In genomic region chr16:17524156-17524555, GRCm38 (mm10) we compare ENCODE assay signal across 22 mouse cellular contexts. TPM values are rescaled to one million over a fixed set of nuclear protein-coding genes. Genes with fewer than 3 reads are reported as not detected.
A peak's percentile ranks its signal among the peaks of the same experiment; 100 is the strongest.
DNase-seq lines count a peak whose midpoint lies in the region; ATAC-seq lines count a peak whose summit lies in the region.
"Had no signal": no experiment of that assay in that cellular context is flagged by ENCODE, and none has a peak within 500 bp of the region (broad histone marks: within the 10 kb centered on the region; RNA-seq: fewer than 3 reads in every experiment).

No protein-coding gene starts in this region.

- no peak overlapping the region for H3K4me3 ChIP-seq in forebrain, embryonic 11.5 days (ENCODE audit: low read depth, low read length)
- H3K4me3 ChIP-seq in forebrain, embryonic 16.5 days (replicated peaks; ENCODE audit: low read length), result no peak overlapping the region
- H3K4me3 ChIP-seq: embryonic facial prominence, embryonic 13.5 days; embryonic facial prominence, embryonic 15.5 days; erythroblast, embryonic 14.5 days; forebrain, embryonic 10.5 days; forebrain, embryonic 13.5 days; forebrain, embryonic 15.5 days had no signal

- ATAC-seq in forebrain, embryonic 11.5 days (replicated peaks; ENCODE audit: low FRiP score), result no peak
- ATAC-seq in forebrain, embryonic 16.5 days, result no peak
- ATAC-seq in monocyte, adult 5-6 weeks (replicated peaks; ENCODE audit: insufficient number of reproducible peaks, low FRiP score, low TSS enrichment, poor library complexity, severe bottlenecking), result no peak
- ATAC-seq: forebrain, embryonic 13.5 days; forebrain, embryonic 15.5 days had no signal

- no peak overlapping the region for H3K4me2 ChIP-seq in forebrain, embryonic 11.5 days (ENCODE audit: low read depth, low read length, severe bottlenecking)
- H3K4me2 ChIP-seq in forebrain, embryonic 16.5 days (ENCODE audit: low read length), result no peak overlapping the region
- H3K4me2 ChIP-seq: embryonic facial prominence, embryonic 13.5 days; embryonic facial prominence, embryonic 15.5 days; forebrain, embryonic 13.5 days; forebrain, embryonic 15.5 days had no signal

- DNase-seq in cerebellum, adult 11-12 months, result peak; percentile 9
- no peak for DNase-seq in cerebellum, postnatal 25 days
- peak; percentile 46 for DNase-seq in forebrain, embryonic 11.5 days (ENCODE audit: low spot score)
- DNase-seq in right cerebral cortex, postnatal 10 days (ENCODE audit: low spot score in 2 of 2), result peak; percentile 21 to 25
- no peak for DNase-seq in right cerebral cortex, adult 2 months (ENCODE audit: low spot score in 2 of 2)
- DNase-seq: adrenal gland, adult 2 months; adrenal gland, postnatal 10 days; adrenal gland, postnatal 25 days; cerebellum, adult 9-11 months; cerebellum, postnatal 14 days; embryo, embryonic 11 days had no signal

- peaks cover 14% of the 10 kb centered on the region; the same call in 1 of the 2 replicates for H3K36me3 ChIP-seq in forebrain, embryonic 11.5 days (ENCODE audit: control insufficient read depth, insufficient read depth, low read length)
- peaks cover 40% of the 10 kb centered on the region for H3K36me3 ChIP-seq in forebrain, embryonic 16.5 days (ENCODE audit: control insufficient read depth, insufficient read depth)

- no peaks in the 10 kb centered on the region for H3K9me3 ChIP-seq in forebrain, embryonic 11.5 days (ENCODE audit: control insufficient read depth, low read length)
- no peaks in the 10 kb centered on the region for H3K9me3 ChIP-seq in forebrain, embryonic 16.5 days (ENCODE audit: control insufficient read depth, low read length)
- H3K9me3 ChIP-seq: embryonic facial prominence, embryonic 13.5 days; embryonic facial prominence, embryonic 15.5 days; forebrain, embryonic 10.5 days; forebrain, embryonic 13.5 days; forebrain, embryonic 15.5 days had no signal

- H3K27ac ChIP-seq in forebrain, embryonic 11.5 days (ENCODE audit: low read depth, low read length), result no peak overlapping the region
- no peak overlapping the region for H3K27ac ChIP-seq in forebrain, embryonic 16.5 days (ENCODE audit: low read length)
- H3K27ac ChIP-seq: embryonic facial prominence, embryonic 13.5 days; embryonic facial prominence, embryonic 15.5 days; forebrain, embryonic 10.5 days; forebrain, embryonic 13.5 days; forebrain, embryonic 15.5 days had no signal

- no peaks in the 10 kb centered on the region for H3K27me3 ChIP-seq in forebrain, embryonic 11.5 days (ENCODE audit: control insufficient read depth, insufficient read depth, low read length)
- no peaks in the 10 kb centered on the region for H3K27me3 ChIP-seq in forebrain, embryonic 16.5 days (replicated peaks; ENCODE audit: control insufficient read depth, insufficient read depth, low read length)
- H3K27me3 ChIP-seq: embryonic facial prominence, embryonic 13.5 days; embryonic facial prominence, embryonic 15.5 days; forebrain, embryonic 13.5 days; forebrain, embryonic 15.5 days had no signal

- no peaks in the 10 kb centered on the region for H3K4me1 ChIP-seq in forebrain, embryonic 11.5 days (replicated peaks; ENCODE audit: control insufficient read depth, insufficient read depth, low read length)
- no peaks in the 10 kb centered on the region for H3K4me1 ChIP-seq in forebrain, embryonic 16.5 days (replicated peaks; ENCODE audit: control insufficient read depth, insufficient read depth, low read length)
- H3K4me1 ChIP-seq: embryonic facial prominence, embryonic 13.5 days; forebrain, embryonic 13.5 days; forebrain, embryonic 15.5 days had no signal

- no peak overlapping the region for H3K9ac ChIP-seq in forebrain, embryonic 11.5 days (ENCODE audit: low read length)
- no peak overlapping the region for H3K9ac ChIP-seq in forebrain, embryonic 16.5 days (replicated peaks; ENCODE audit: low read depth, low read length)
- H3K9ac ChIP-seq: embryonic facial prominence, embryonic 13.5 days; embryonic facial prominence, embryonic 15.5 days; forebrain, embryonic 13.5 days; forebrain, embryonic 15.5 days had no signal

- WGBS in forebrain, embryonic 11.5 days, result 97% methylated on average over 11 of the region's 11 CpGs
- 94% methylated on average over 11 of the region's 11 CpGs for WGBS in forebrain, embryonic 16.5 days

RNA-seq across cellular contexts. Expression of gene Thap7, which starts 6.8 kb away (rescaled TPM):
- polyA plus RNA-seq in forebrain, embryonic 11.5 days (2014; fragmentation: Nextera tagmentation; extraction: Ambion mirVana), result 50.2 and 55.6 TPM in 2 replicates
- 66.3 and 66.5 TPM in 2 replicates for polyA plus RNA-seq in forebrain, embryonic 16.5 days (2015; fragmentation: Nextera tagmentation; extraction: Ambion mirVana)
- 9.9 to 29.7 TPM (median 10.0 TPM) in 3 replicates for total RNA-seq in monocyte, adult 5-6 weeks (2017)

RNA-seq across cellular contexts. Expression of gene Lztr1, which starts 15.7 kb away (rescaled TPM):
- polyA plus RNA-seq in forebrain, embryonic 11.5 days (2014; fragmentation: Nextera tagmentation; extraction: Ambion mirVana), result 97.5 and 106 TPM in 2 replicates
- polyA plus RNA-seq in forebrain, embryonic 16.5 days (2015; fragmentation: Nextera tagmentation; extraction: Ambion mirVana), result 130 and 150 TPM in 2 replicates
- total RNA-seq in monocyte, adult 5-6 weeks (2017), result 31.4 to 51.0 TPM (median 39.1 TPM) in 3 replicates

RNA-seq across cellular contexts. Expression of gene Aifm3, which starts 34.7 kb away (rescaled TPM):
- 3.2 and 3.8 TPM in 2 replicates for polyA plus RNA-seq in forebrain, embryonic 11.5 days (2014; fragmentation: Nextera tagmentation; extraction: Ambion mirVana)
- polyA plus RNA-seq in forebrain, embryonic 16.5 days (2015; fragmentation: Nextera tagmentation; extraction: Ambion mirVana), result 9.5 and 12.6 TPM in 2 replicates
- not detected in 3 replicates for total RNA-seq in monocyte, adult 5-6 weeks (2017)
- total RNA-seq: common myeloid progenitor, adult 5-6 weeks had no signal
- polyA plus RNA-seq: C2C12; erythroblast, embryonic 14.5 days had no signal

RNA-seq across cellular contexts. Expression of gene Lrrc74b, which starts 36.9 kb away (rescaled TPM):
- 0.12 and 0.57 TPM in 2 replicates for polyA plus RNA-seq in forebrain, embryonic 11.5 days (2014; fragmentation: Nextera tagmentation; extraction: Ambion mirVana)
- polyA plus RNA-seq in forebrain, embryonic 16.5 days (2015; fragmentation: Nextera tagmentation; extraction: Ambion mirVana), result 0.38 and 1.0 TPM in 2 replicates
- 0.75 TPM in 1 of 3 replicates, not detected in the others for total RNA-seq in monocyte, adult 5-6 weeks (2017)
- total RNA-seq: adrenal gland, adult 2 months had no signal
- polyA plus RNA-seq: adrenal gland, adult 2 months; embryonic facial prominence, embryonic 11.5 days; embryonic facial prominence, embryonic 13.5 days had no signal

RNA-seq across cellular contexts. Expression of gene P2rx6, which starts 37.5 kb away (rescaled TPM):
- polyA plus RNA-seq in forebrain, embryonic 11.5 days (2014; fragmentation: Nextera tagmentation; extraction: Ambion mirVana), result 0.35 and 0.75 TPM in 2 replicates
- 1.5 and 1.6 TPM in 2 replicates for polyA plus RNA-seq in forebrain, embryonic 16.5 days (2015; fragmentation: Nextera tagmentation; extraction: Ambion mirVana)
- total RNA-seq in monocyte, adult 5-6 weeks (2017), result not detected in 3 replicates
- polyA plus RNA-seq: erythroblast, embryonic 14.5 days had no signal

Comparison
In these comparisons a context has a peak if more than half of its experiments do, and no peak if none do; other contexts are left out.
1. DNase-seq: peak in cerebellum, adult 11-12 months (single experiment), forebrain, embryonic 11.5 days (single experiment) and right cerebral cortex, postnatal 10 days (2 of 2); none in cerebellum, postnatal 25 days (0 of 2) and right cerebral cortex, adult 2 months (0 of 2).